Mouse (Mus musculus): ENCODE measurements around the gene Pou2f2.

DNA sequence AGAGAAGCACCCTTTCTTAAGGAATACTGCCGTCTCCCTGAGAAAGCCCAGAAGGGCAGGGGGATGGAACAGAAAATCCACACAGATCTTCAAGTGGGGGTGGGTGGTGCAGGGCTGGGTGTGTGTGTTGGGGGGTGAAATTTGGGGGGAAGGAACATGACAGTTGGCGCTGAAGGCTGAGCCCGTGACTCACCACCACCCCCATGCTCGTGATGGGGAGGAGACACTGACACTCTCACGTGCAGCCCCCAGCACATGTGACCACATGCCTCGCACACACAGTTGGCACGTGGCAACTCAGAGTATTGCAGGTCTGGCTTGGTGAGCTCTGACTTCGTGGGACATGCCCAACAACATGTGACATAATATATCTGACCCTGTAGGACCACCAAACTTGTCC, 105.6 kb downstream of the Pou2f2 start:
- TF ChIP-seq POLR2A (IDR thresholded peaks at IDR 0.05; ENCODE audit: low read depth, low read length) = peak; percentile 27; the same call in 1 of the 2 replicates
- TF ChIP-seq CTCF (IDR thresholded peaks at IDR 0.05; ENCODE audit: borderline replicate concordance, insufficient read depth, low read length) = no peak
